Mouse (Mus musculus): ENCODE results near the gene Slit3.

Slit3 gene

GRCm38 (mm10) chr11:35203673-35204072, 82.6 kb downstream of the Slit3 start:
- DNase-seq = no peak

- no peak for DNase-seq
Measured at GRCm38 (mm10) chr11:35204084-35204483, 83.1 kb downstream of the Slit3 start.

- DNase-seq = no peak
Measured at GRCm38 (mm10) chr11:35210728-35211682, 90.0 kb downstream of the Slit3 start.

- DNase-seq = no peak
Measured at GRCm38 (mm10) chr11:35224025-35224424, 103.0 kb downstream of the Slit3 start.

GRCm38 (mm10) chr11:35231361-35232090, 110.5 kb downstream of the Slit3 start:
- peak; percentile 79 for DNase-seq

GRCm38 (mm10) chr11:35232321-35232720, 111.3 kb downstream of the Slit3 start:
- DNase-seq = no peak

- no peak for DNase-seq
Measured at GRCm38 (mm10) chr11:35241379-35241778, 120.4 kb downstream of the Slit3 start.

GRCm38 (mm10) chr11:35243597-35243996, 122.6 kb downstream of the Slit3 start:
- no peak for DNase-seq

GRCm38 (mm10) chr11:35244526-35244925, 123.5 kb downstream of the Slit3 start:
- peak; percentile 49 for DNase-seq

- DNase-seq = no peak
Measured at GRCm38 (mm10) chr11:35246623-35247022, 125.6 kb downstream of the Slit3 start.

- DNase-seq = no peak
Measured at GRCm38 (mm10) chr11:35248088-35248487, 127.1 kb downstream of the Slit3 start.

GRCm38 (mm10) chr11:35250871-35251418, 129.9 kb downstream of the Slit3 start:
- DNase-seq = no peak

- no peak for DNase-seq
Measured at GRCm38 (mm10) chr11:35251910-35252309, 130.9 kb downstream of the Slit3 start.

- DNase-seq = no peak
Measured at GRCm38 (mm10) chr11:35257351-35257750, 136.3 kb downstream of the Slit3 start.

GRCm38 (mm10) chr11:35261562-35262087, 140.6 kb downstream of the Slit3 start:
- no peak for DNase-seq

GRCm38 (mm10) chr11:35262289-35262941, 141.4 kb downstream of the Slit3 start:
- no peak for DNase-seq

GRCm38 (mm10) chr11:35264749-35265148, 143.7 kb downstream of the Slit3 start:
- no peak for DNase-seq

GRCm38 (mm10) chr11:35270396-35270795, 149.4 kb downstream of the Slit3 start:
- no peak for DNase-seq

- no peak for DNase-seq
Measured at GRCm38 (mm10) chr11:35273416-35273815, 152.4 kb downstream of the Slit3 start.

- DNase-seq = no peak
Measured at GRCm38 (mm10) chr11:35274036-35274435, 153.0 kb downstream of the Slit3 start.

- peak; percentile 59 for DNase-seq
Measured at GRCm38 (mm10) chr11:35275300-35275699, 154.3 kb downstream of the Slit3 start.

- no peak for DNase-seq
Measured at GRCm38 (mm10) chr11:35276001-35276400, 155.0 kb downstream of the Slit3 start.

All from cerebellum, adult 8-10 months (tissue).